Mouse (Mus musculus) embryo, embryonic 10.5 days (tissue): Measurements from ENCODE around the gene Sult2b1.

Experiments used
- DNase-seq: peaks from one replicate; pipeline ENCODE4 v3.0.0-alpha.2; 2015; ENCODE audit warnings: low spot score

Sult2b1 gene

GRCm38 (mm10) chr7:45695098-45695497 is 89.4 kb downstream of the Sult2b1 start:
- DNase-seq: peak; percentile 64

GRCm38 (mm10) chr7:45693921-45694591 is 90.4 kb downstream of the Sult2b1 start, which contains the start of gene Sec1:
Sec1 (minus strand) TSS chr7:45694402.
- no peak for DNase-seq

GRCm38 (mm10) chr7:45692364-45692763 is 92.1 kb downstream of the Sult2b1 start:
- DNase-seq: no peak

GRCm38 (mm10) chr7:45689800-45690199 is 94.7 kb downstream of the Sult2b1 start:
- no peak for DNase-seq

GRCm38 (mm10) chr7:45689099-45689498 is 95.4 kb downstream of the Sult2b1 start:
- DNase-seq: no peak

GRCm38 (mm10) chr7:45686841-45687240 is 97.6 kb downstream of the Sult2b1 start:
- no peak for DNase-seq

- no peak for DNase-seq
Measured at GRCm38 (mm10) chr7:45685811-45686210, 98.7 kb downstream of the Sult2b1 start.

- no peak for DNase-seq
Measured at GRCm38 (mm10) chr7:45683396-45684050, 100.9 kb downstream of the Sult2b1 start, which contains the start of gene Ntn5. Ntn5 (plus strand) TSS chr7:45684022.

- DNase-seq: peak; percentile 95
Measured at GRCm38 (mm10) chr7:45682144-45683126, 102.0 kb downstream of the Sult2b1 start.

GRCm38 (mm10) chr7:45681046-45681736 is 103.3 kb downstream of the Sult2b1 start:
- no peak for DNase-seq
